Mouse (Mus musculus) E14TG2a.4 (cell line): ENCODE results near the gene Nek10.

ENCODE experiments used
- CTCF ChIP-seq: conservative IDR thresholded peaks from 2 replicates; pipeline ENCODE4 v1.5.1; 2014; ENCODE audit warnings: low read length
- NANOG ChIP-seq: IDR thresholded peaks from 2 replicates; pipeline ENCODE4 v1.6.1; 2014; ENCODE audit warnings: borderline replicate concordance, low read length, mixed read lengths
- POU5F1 ChIP-seq: IDR thresholded peaks from 2 replicates; pipeline ENCODE4 v1.6.1; 2014; ENCODE audit warnings: low read length, borderline replicate concordance

DNA sequence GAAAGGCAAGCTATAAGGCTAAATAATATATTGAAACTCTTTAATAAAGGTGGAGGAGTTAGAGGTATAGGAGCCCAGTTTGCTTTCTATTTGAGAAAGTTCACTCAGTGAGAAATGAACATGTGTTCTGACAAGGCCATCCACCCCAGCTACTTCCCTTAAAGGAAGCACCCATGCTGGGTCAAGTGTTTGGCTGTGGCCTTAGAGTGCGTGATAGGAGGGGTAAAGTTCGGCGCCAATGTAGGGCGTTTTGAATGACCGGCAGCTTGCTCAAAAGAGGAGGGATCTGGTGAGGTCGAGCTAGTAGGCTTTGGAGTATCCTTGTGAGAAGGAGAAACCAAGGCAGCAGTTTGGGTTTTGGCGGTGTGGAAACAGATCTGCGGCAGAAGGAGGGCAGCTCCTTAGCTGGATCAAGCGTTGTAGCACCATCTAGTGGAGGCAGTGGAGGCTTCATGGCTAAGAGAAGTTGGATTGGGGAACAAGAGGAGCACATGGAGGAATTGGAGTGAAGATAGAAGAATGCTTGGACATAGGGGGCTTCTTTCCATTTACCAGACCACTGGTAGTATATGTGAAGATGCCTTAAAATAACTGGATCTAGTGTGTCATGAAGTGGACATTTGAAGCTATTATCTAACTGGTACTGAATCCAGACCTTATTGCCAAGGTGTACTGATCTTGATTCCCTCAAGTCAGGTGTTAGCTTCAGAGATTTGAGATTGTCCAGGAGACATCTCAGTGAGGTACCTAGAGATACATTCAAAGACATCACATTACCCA is 101.7 kb downstream of the Nek10 start:
- peak; percentile 30; the same call in 1 of the 2 replicates for TF ChIP-seq CTCF
- TF ChIP-seq POU5F1 = no peak
- no peak for TF ChIP-seq NANOG
